Mouse (Mus musculus): ENCODE results near the gene Uncx. TPM values are rescaled to one million over a fixed set of nuclear protein-coding genes. Genes with fewer than 3 reads are reported as not detected.

Uncx gene
- total RNA-seq, 2 experiments from 2014 or later, result not detected

GRCm38 (mm10) chr5:139595001-139595400 is 51.7 kb downstream of the Uncx start:
- no peak for DNase-seq (ENCODE audit: extremely low spot score in 1 of 2, low spot score in 1 of 2)

Other genes starting within 250 kb of the Uncx start
- 100 to 1,000 TPM; 207 to 215 TPM for gene Adap1, start 217.9 kb upstream of the Uncx start, total RNA-seq (2021)
- gene Cox19, start 192.1 kb upstream of the Uncx start, total RNA-seq (2021), result 10 to 100 TPM; 66.7 to 67.9 TPM
- not detected for gene Cyp2w1, start 190.9 kb upstream of the Uncx start, total RNA-seq (2021)
- 10 to 100 TPM; 12.7 to 13.1 TPM for gene Gpr146, start 165.8 kb upstream of the Uncx start, total RNA-seq (2021)
- gene C130050O18Rik, start 138.2 kb upstream of the Uncx start, total RNA-seq (2021), result under 1 TPM; 0.25 to 0.33 TPM
- 1 to 10 TPM; 2.3 to 2.8 TPM for gene Gper1, start 120.3 kb upstream of the Uncx start, total RNA-seq (2021)
- gene 3110082I17Rik, start 83.0 kb upstream of the Uncx start, total RNA-seq (2021), result 10 to 100 TPM; 14.0 to 17.3 TPM
- 10 to 100 TPM; 66.4 to 70.4 TPM for gene Zfand2a, start 58.9 kb upstream of the Uncx start, total RNA-seq (2021)
- gene Micall2, start 192.8 kb downstream of the Uncx start, total RNA-seq (2021), result 1 to 10 TPM; 1.7 to 2.5 TPM
- gene Ints1, start 232.2 kb downstream of the Uncx start, total RNA-seq (2021), result 100 to 1,000 TPM in 1 of 2 experiments, 10 to 100 TPM in 1; 79.4 to 103 TPM
- 10 to 100 TPM; 10.0 to 10.6 TPM for gene Mafk, start 248.0 kb downstream of the Uncx start, total RNA-seq (2021)